Mouse (Mus musculus): ENCODE measurements around the gene Olfr1496. TPM values are rescaled to one million over a fixed set of nuclear protein-coding genes. Genes with fewer than 3 reads are reported as not detected.

Gene Olfr1496
- polyA plus RNA-seq, 1 experiment from 2014 or later = not detected

DNA sequence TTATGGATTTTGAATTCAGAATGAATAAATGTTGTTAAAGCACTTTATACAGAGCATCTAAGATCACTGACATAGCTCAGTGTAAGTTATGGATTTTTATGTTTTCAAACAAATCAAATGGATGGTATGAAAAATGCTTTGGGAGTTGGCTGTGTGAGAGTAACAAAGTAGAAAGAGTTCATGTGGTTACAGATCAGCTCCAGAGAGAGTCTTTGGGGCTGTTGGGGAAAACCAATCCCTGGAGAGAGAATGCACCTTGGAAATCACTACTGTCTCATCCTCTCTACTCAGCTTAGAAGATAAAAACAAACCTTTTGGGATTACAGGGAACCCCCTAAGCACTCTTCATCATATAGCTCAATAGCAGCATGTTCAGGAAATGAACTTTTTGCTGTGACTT lies 41.7 kb downstream of the Olfr1496 start, which contains the start of gene Olfr1499:
Olfr1499 (minus strand) TSS at position 101 of the 400 bp plus-strand sequence.
- Histone ChIP-seq H3K9ac (no peak within 1 kb of the TSS), H3K4me3 (replicated peaks; ENCODE audit: low read length) (no peak within 1 kb of the TSS), H3K4me1 (replicated peaks; ENCODE audit: control insufficient read depth, insufficient read depth, low read length) (no peaks in the 10 kb centered on the region), H3K27ac (no peak within 1 kb of the TSS), H3K9me3 (ENCODE audit: control insufficient read depth, low read length) (no peaks in the 10 kb centered on the region), H3K36me3 (replicated peaks; ENCODE audit: control insufficient read depth, insufficient read depth) (no peaks in the 10 kb centered on the region), H3K27me3 (ENCODE audit: control insufficient read depth, insufficient read depth, low read length) (no peaks in the 10 kb centered on the region), H3K4me2 (replicated peaks) (no peak within 1 kb of the TSS)
- DNase-seq (ENCODE audit: low spot score) (no peak), ATAC-seq (ENCODE audit: low FRiP score) (no peak)

DNA sequence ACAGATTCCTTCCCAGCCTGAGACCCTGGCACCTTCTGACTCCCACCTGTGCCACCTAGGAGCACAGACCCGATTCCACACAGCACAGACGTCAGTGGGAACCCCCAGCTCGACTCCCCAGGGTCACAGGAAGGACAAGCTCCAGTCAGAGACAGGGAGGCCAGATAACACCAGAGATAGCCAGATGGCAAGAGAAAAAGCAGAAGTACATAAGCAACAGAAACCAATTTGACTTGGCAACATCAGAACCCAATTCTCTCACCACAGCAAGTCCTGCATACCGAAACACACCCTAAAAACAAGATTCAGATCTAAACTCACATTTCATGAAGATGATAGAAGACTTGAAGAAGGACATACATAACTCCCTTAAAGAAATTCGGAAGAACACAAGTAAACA lies 43.2 kb downstream of the Olfr1496 start:
- Histone ChIP-seq H3K4me1 (replicated peaks; ENCODE audit: control insufficient read depth, insufficient read depth, low read length) (no peaks in the 10 kb centered on the region), H3K36me3 (replicated peaks; ENCODE audit: control insufficient read depth, insufficient read depth) (no peaks in the 10 kb centered on the region), H3K9me3 (ENCODE audit: control insufficient read depth, low read length) (no peaks in the 10 kb centered on the region), H3K4me2 (replicated peaks) (no peak overlapping the region), H3K27me3 (ENCODE audit: control insufficient read depth, insufficient read depth, low read length) (no peaks in the 10 kb centered on the region), H3K9ac (no peak overlapping the region), H3K27ac (no peak overlapping the region), H3K4me3 (replicated peaks; ENCODE audit: low read length) (no peak overlapping the region)
- no peak for DNase-seq (ENCODE audit: low spot score)
- ATAC-seq (ENCODE audit: low FRiP score) = no peak
- WGBS = 74% methylated on average over 5 of the region's 5 CpGs

DNA sequence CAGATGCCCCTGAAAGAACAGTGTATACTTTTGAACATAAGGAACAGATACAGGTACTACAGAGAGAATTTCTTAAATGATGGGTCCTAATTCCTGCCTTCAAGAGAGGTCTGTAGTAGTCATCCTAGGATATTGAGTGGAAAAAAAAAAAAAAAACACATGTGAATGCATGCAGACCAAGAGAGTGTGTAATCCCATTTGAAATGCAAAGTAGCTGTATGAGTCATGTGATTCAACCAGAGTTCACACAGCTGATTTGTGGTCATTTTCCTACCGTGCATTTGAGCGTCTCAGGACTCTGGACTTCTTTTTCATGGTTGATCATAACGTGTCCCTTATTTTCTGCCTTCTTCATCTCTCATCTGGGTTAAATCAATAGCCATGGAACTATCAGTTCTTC lies 50.8 kb downstream of the Olfr1496 start:
- WGBS = 81% methylated on average over 3 of the region's 3 CpGs
- Histone ChIP-seq H3K4me1 (replicated peaks; ENCODE audit: control insufficient read depth, insufficient read depth, low read length) (no peaks in the 10 kb centered on the region), H3K4me2 (replicated peaks) (no peak overlapping the region), H3K36me3 (replicated peaks; ENCODE audit: control insufficient read depth, insufficient read depth) (no peaks in the 10 kb centered on the region), H3K4me3 (replicated peaks; ENCODE audit: low read length) (no peak overlapping the region), H3K9ac (no peak overlapping the region), H3K27ac (no peak overlapping the region), H3K27me3 (ENCODE audit: control insufficient read depth, insufficient read depth, low read length) (no peaks in the 10 kb centered on the region), H3K9me3 (ENCODE audit: control insufficient read depth, low read length) (no peaks in the 10 kb centered on the region)
- no peak for ATAC-seq (ENCODE audit: low FRiP score)
- DNase-seq (ENCODE audit: low spot score) = no peak

DNA sequence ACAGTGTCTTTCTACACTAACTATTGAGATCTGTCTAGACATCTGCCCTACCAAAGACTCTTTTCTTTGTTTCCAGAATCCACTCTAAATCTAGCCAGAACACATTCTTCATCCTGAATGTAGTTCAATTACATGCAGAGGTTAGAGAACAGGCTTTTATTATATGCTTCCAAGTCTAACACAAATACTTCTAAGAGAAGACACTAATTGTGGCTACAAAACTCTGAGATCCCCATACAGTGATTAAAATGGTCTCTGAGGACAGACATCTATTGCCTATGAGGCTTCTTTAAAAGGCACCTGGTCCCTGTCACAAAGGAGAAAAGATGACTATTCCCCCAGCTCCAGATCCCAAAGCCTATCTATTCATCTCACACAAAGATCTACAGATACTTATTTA lies 52.7 kb downstream of the Olfr1496 start, which contains the start of gene Olfr1500:
Olfr1500 (minus strand) TSS at position 101 of the 400 bp plus-strand sequence.
- Histone ChIP-seq H3K9me3 (ENCODE audit: control insufficient read depth, low read length) (no peaks in the 10 kb centered on the region), H3K4me1 (replicated peaks; ENCODE audit: control insufficient read depth, insufficient read depth, low read length) (no peaks in the 10 kb centered on the region), H3K9ac (no peak within 1 kb of the TSS), H3K4me3 (replicated peaks; ENCODE audit: low read length) (no peak within 1 kb of the TSS), H3K4me2 (replicated peaks) (no peak within 1 kb of the TSS), H3K36me3 (replicated peaks; ENCODE audit: control insufficient read depth, insufficient read depth) (no peaks in the 10 kb centered on the region), H3K27me3 (ENCODE audit: control insufficient read depth, insufficient read depth, low read length) (no peaks in the 10 kb centered on the region), H3K27ac (no peak within 1 kb of the TSS)
- ATAC-seq (ENCODE audit: low FRiP score) = no peak
- no peak for DNase-seq (ENCODE audit: low spot score)

Other genes starting within 250 kb of the Olfr1496 start
- not detected in 2 replicates for gene Olfr1480, start 250.0 kb upstream of the Olfr1496 start, polyA plus RNA-seq (2014; fragmentation: Nextera tagmentation; extraction: Ambion mirVana)
- gene Olfr1484, start 194.4 kb upstream of the Olfr1496 start, polyA plus RNA-seq (2014; fragmentation: Nextera tagmentation; extraction: Ambion mirVana) = not detected in 2 replicates
- not detected in 2 replicates for gene Olfr1487, start 160.5 kb upstream of the Olfr1496 start, polyA plus RNA-seq (2014; fragmentation: Nextera tagmentation; extraction: Ambion mirVana)
- gene Olfr1489, start 146.3 kb upstream of the Olfr1496 start, polyA plus RNA-seq (2014; fragmentation: Nextera tagmentation; extraction: Ambion mirVana) = not detected in 2 replicates
- not detected in 2 replicates for gene Olfr1490, start 126.8 kb upstream of the Olfr1496 start, polyA plus RNA-seq (2014; fragmentation: Nextera tagmentation; extraction: Ambion mirVana)
- gene Olfr1491, start 80.6 kb upstream of the Olfr1496 start, polyA plus RNA-seq (2014; fragmentation: Nextera tagmentation; extraction: Ambion mirVana) = not detected in 2 replicates
- gene Olfr1493-ps1, start 54.6 kb upstream of the Olfr1496 start, polyA plus RNA-seq (2014; fragmentation: Nextera tagmentation; extraction: Ambion mirVana) = not detected in 2 replicates
- gene Olfr1494, start 38.1 kb upstream of the Olfr1496 start, polyA plus RNA-seq (2014; fragmentation: Nextera tagmentation; extraction: Ambion mirVana) = not detected in 2 replicates
- not detected in 2 replicates for gene Olfr1495, start 13.3 kb upstream of the Olfr1496 start, polyA plus RNA-seq (2014; fragmentation: Nextera tagmentation; extraction: Ambion mirVana)
- not detected in 2 replicates for gene Olfr1497, start 20.3 kb downstream of the Olfr1496 start, polyA plus RNA-seq (2014; fragmentation: Nextera tagmentation; extraction: Ambion mirVana)
- gene Olfr1499, start 41.6 kb downstream of the Olfr1496 start, polyA plus RNA-seq (2014; fragmentation: Nextera tagmentation; extraction: Ambion mirVana) = not detected in 2 replicates
- not detected in 2 replicates for gene Olfr1500, start 52.6 kb downstream of the Olfr1496 start, polyA plus RNA-seq (2014; fragmentation: Nextera tagmentation; extraction: Ambion mirVana)
- gene Olfr1501, start 72.8 kb downstream of the Olfr1496 start, polyA plus RNA-seq (2014; fragmentation: Nextera tagmentation; extraction: Ambion mirVana) = not detected in 2 replicates
- gene Olfr1502, start 83.9 kb downstream of the Olfr1496 start, polyA plus RNA-seq (2014; fragmentation: Nextera tagmentation; extraction: Ambion mirVana) = not detected in 2 replicates
- not detected in 2 replicates for gene Olfr1504, start 120.0 kb downstream of the Olfr1496 start, polyA plus RNA-seq (2014; fragmentation: Nextera tagmentation; extraction: Ambion mirVana)
- not detected in 2 replicates for gene Olfr1505, start 135.7 kb downstream of the Olfr1496 start, polyA plus RNA-seq (2014; fragmentation: Nextera tagmentation; extraction: Ambion mirVana)